Mouse (Mus musculus) ovary, postnatal 36 days (tissue): Measurements from ENCODE around the gene Vmn2r8.
"Not testable (repeated sequence)": the region's sequence is repeated elsewhere in the genome, so short reads cannot be mapped to it uniquely, and the experiment has no call there.

Experiments
- DNase-seq: peaks from one replicate; pipeline ENCODE4 v3.0.0; 2022; ENCODE audit warnings: low spot score, mixed read lengths

The Vmn2r8 gene

GRCm38 (mm10) chr5:108808750-108809149, at the start of gene Vmn2r8:
Vmn2r8 (minus strand) TSS chr5:108808850.
- not testable (repeated sequence) for DNase-seq

- not testable (repeated sequence) for DNase-seq
Measured at GRCm38 (mm10) chr5:108852501-108852900, 43.9 kb upstream of the Vmn2r8 start, which contains the start of gene Vmn2r9. Vmn2r9 (minus strand) TSS chr5:108852601.

- no peak for DNase-seq
Measured at GRCm38 (mm10) chr5:108849466-108849865, 40.8 kb upstream of the Vmn2r8 start.

GRCm38 (mm10) chr5:108836156-108836555, 27.5 kb upstream of the Vmn2r8 start:
- peak; percentile 17 for DNase-seq

- peak; percentile 80 for DNase-seq
Measured at GRCm38 (mm10) chr5:108823276-108823675, 14.6 kb upstream of the Vmn2r8 start.

GRCm38 (mm10) chr5:108803646-108804045, 5.0 kb downstream of the Vmn2r8 start:
- peak; percentile 9 for DNase-seq

GRCm38 (mm10) chr5:108795263-108795662, 13.4 kb downstream of the Vmn2r8 start, which contains the start of gene Tmed11:
Tmed11 (minus strand) TSS chr5:108795363.
- DNase-seq = not testable (repeated sequence)

GRCm38 (mm10) chr5:108790385-108790784, 18.3 kb downstream of the Vmn2r8 start:
- DNase-seq = peak; percentile 50

- DNase-seq = no peak
Measured at GRCm38 (mm10) chr5:108774630-108775306, 33.9 kb downstream of the Vmn2r8 start, which contains the start of gene Rnf212. Rnf212 (minus strand) TSS chr5:108774982.

- DNase-seq = no peak
Measured at GRCm38 (mm10) chr5:108760002-108760401, 48.6 kb downstream of the Vmn2r8 start.

GRCm38 (mm10) chr5:108758396-108758795, 50.3 kb downstream of the Vmn2r8 start:
- peak; percentile 7 for DNase-seq

GRCm38 (mm10) chr5:108751258-108751657, 57.4 kb downstream of the Vmn2r8 start:
- not testable (repeated sequence) for DNase-seq

- no peak for DNase-seq
Measured at GRCm38 (mm10) chr5:108750328-108751210, 58.1 kb downstream of the Vmn2r8 start.

GRCm38 (mm10) chr5:108744629-108745028, 64.0 kb downstream of the Vmn2r8 start:
- no peak for DNase-seq

- no peak for DNase-seq
Measured at GRCm38 (mm10) chr5:108743856-108744255, 64.8 kb downstream of the Vmn2r8 start.

- DNase-seq = no peak
Measured at GRCm38 (mm10) chr5:108742596-108742995, 66.1 kb downstream of the Vmn2r8 start.

- DNase-seq = no peak
Measured at GRCm38 (mm10) chr5:108741844-108742243, 66.8 kb downstream of the Vmn2r8 start.
